Mouse (Mus musculus): ENCODE results near the gene Mcf2. TPM values are rescaled to one million over a fixed set of nuclear protein-coding genes. Genes with fewer than 3 reads are reported as not detected.

Mcf2 gene
- polyA plus RNA-seq (2012; rRNA removed) = 0.01 and 0.02 TPM in 2 replicates
- polyA plus RNA-seq (2014; fragmentation: Nextera tagmentation; extraction: Ambion mirVana) = 0.04 and 0.08 TPM in 2 replicates

DNA sequence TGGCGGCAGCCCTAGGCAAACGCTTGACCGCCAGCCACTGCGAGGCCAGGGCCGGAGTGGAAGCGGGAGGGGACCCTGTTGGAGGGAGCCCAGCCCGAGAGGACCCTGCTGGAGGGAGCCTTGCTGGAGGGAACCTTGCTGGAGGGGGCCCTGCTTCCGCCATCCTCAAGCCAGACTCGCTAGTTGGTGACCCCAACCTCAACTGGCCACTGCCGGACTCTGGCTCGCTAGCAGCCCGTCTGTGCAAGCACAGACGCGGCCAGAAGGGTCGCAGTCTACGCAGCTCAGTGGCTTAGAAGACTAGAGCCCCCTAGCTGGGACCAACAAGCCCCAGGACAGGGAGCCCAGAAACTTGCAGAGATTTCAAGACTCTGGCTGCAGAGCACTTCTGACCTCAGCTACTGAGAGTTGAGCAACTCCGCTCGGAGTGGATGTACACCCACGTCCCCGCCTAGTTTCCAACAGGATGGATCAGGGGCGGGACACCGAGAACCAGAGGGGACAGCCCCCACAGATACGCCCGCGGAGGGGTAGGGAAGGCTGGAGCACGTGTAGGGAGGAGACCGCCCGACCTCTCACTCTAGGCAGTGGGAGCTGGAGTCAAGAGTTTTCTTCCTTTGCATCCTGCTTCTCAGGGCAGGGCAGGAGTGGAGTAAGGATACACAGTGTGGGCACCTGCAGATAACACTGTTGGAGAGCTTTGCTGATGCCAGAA, at the start of gene Mcf2:
Mcf2 (minus strand) TSS at position 346 of the 715 bp plus-strand sequence.
- DNase-seq (ENCODE audit: low read depth in 3 of 3, low spot score in 3 of 3) (no peak), ATAC-seq (ENCODE audit: insufficient read depth) (no peak)
- no peaks in the 10 kb centered on the region for H3K9me3 ChIP-seq (ENCODE audit: control insufficient read depth, low read length)
- no peaks in the 10 kb centered on the region for H3K4me1 ChIP-seq (replicated peaks; ENCODE audit: control insufficient read depth in 2 of 2, insufficient read depth in 2 of 2, low read length in 1 of 2)
- WGBS (ENCODE audit: insufficient replicate concordance) = 11% methylated on average over 28 of the region's 28 CpGs
- H3K27me3 ChIP-seq (ENCODE audit: control insufficient read depth, insufficient read depth, low read length) = peaks cover 4% of the 10 kb centered on the region
- no peaks in the 10 kb centered on the region for H3K36me3 ChIP-seq (replicated peaks; ENCODE audit: control insufficient read depth, insufficient read depth, low read depth)
- no peak within 1 kb of the TSS for H3K4me3 ChIP-seq (ENCODE audit: insufficient read depth in 1 of 2, low read depth in 2 of 2, low read length in 2 of 2)
- H3K4me2 ChIP-seq (ENCODE audit: low read depth) = no peak within 1 kb of the TSS
- H3K27ac ChIP-seq = no peak within 1 kb of the TSS
- no peak for TF ChIP-seq EP300 (IDR thresholded peaks at IDR 0.05; ENCODE audit: low read depth)
- H3K9ac ChIP-seq (replicated peaks) = no peak within 1 kb of the TSS

DNA sequence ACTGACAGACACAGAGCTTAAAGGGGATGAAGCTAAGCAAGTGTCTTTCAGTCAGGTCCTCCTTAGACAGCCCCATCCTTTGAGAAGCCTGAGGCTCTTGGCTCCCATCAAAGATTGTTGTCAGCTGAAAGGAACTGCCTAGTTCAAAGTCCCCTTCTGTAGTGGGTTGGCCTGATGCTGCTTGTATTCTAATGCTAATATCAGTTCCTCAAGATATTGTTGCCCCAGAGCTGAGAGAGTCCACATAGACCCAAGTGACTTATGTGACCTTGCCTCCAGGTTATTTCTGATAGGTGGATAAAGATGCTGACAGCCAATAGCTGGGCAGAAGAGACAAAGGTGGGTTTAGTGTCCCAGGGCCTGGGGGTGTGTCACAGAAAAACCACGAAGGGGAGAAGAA, 8.8 kb upstream of the Mcf2 start:
- ATAC-seq (ENCODE audit: insufficient read depth) (no peak), DNase-seq (ENCODE audit: low read depth in 3 of 3, low spot score in 3 of 3) (no peak)
- Histone ChIP-seq H3K4me2 (ENCODE audit: low read depth) (no peak overlapping the region), H3K4me3 (ENCODE audit: insufficient read depth in 1 of 2, low read depth in 2 of 2, low read length in 2 of 2) (no peak overlapping the region), H3K27me3 (ENCODE audit: control insufficient read depth, insufficient read depth, low read length) (no peaks in the 10 kb centered on the region), H3K36me3 (replicated peaks; ENCODE audit: control insufficient read depth, insufficient read depth, low read depth) (no peaks in the 10 kb centered on the region), H3K9me3 (ENCODE audit: control insufficient read depth, low read length) (no peaks in the 10 kb centered on the region), H3K4me1 (replicated peaks; ENCODE audit: control insufficient read depth in 2 of 2, insufficient read depth in 2 of 2, low read length in 1 of 2) (no peaks in the 10 kb centered on the region), H3K27ac (no peak overlapping the region), H3K9ac (replicated peaks) (no peak overlapping the region)
- TF ChIP-seq CTCF (IDR thresholded peaks at IDR 0.05; ENCODE audit: low read depth) (no peak), EP300 (IDR thresholded peaks at IDR 0.05; ENCODE audit: low read depth) (no peak)
- WGBS (ENCODE audit: insufficient replicate concordance) = 0% methylated on average over 1 of the region's 1 CpGs

DNA sequence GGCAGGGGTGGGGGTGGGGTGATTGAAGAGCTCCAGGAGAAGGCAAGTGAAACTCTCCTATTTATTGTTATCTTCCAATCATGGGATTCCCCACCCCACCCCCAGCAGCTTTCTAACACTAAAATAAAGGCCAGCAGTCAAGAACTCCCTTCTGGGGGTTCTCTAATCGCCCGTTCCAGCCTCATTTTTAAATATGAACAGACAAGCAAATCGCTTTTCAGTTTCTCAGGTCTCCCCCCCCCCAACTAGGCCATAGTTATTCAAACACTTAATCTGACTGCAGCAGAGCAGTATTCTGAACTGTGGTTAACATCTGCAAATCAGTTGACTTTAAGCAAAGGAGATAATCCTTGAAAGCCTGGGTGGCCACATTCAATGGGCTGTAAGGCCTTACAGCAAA, 3.7 kb upstream of the Mcf2 start:
- Histone ChIP-seq H3K9ac (replicated peaks) (no peak overlapping the region), H3K4me3 (ENCODE audit: insufficient read depth in 1 of 2, low read depth in 2 of 2, low read length in 2 of 2) (no peak overlapping the region), H3K27me3 (ENCODE audit: control insufficient read depth, insufficient read depth, low read length) (peaks cover under 1% of the 10 kb centered on the region; the same call in 1 of the 2 replicates), H3K36me3 (replicated peaks; ENCODE audit: control insufficient read depth, insufficient read depth, low read depth) (no peaks in the 10 kb centered on the region), H3K27ac (no peak overlapping the region), H3K4me1 (replicated peaks; ENCODE audit: control insufficient read depth in 2 of 2, insufficient read depth in 2 of 2, low read length in 1 of 2) (no peaks in the 10 kb centered on the region), H3K9me3 (ENCODE audit: control insufficient read depth, low read length) (no peaks in the 10 kb centered on the region), H3K4me2 (ENCODE audit: low read depth) (no peak overlapping the region)
- 41% methylated on average over 3 of the region's 3 CpGs for WGBS (ENCODE audit: insufficient replicate concordance)
- ATAC-seq (ENCODE audit: insufficient read depth) (no peak), DNase-seq (ENCODE audit: low read depth in 3 of 3, low spot score in 3 of 3) (no peak)
- TF ChIP-seq CTCF (IDR thresholded peaks at IDR 0.05; ENCODE audit: low read depth) = no peak
- TF ChIP-seq EP300 (IDR thresholded peaks at IDR 0.05; ENCODE audit: low read depth) = no peak

DNA sequence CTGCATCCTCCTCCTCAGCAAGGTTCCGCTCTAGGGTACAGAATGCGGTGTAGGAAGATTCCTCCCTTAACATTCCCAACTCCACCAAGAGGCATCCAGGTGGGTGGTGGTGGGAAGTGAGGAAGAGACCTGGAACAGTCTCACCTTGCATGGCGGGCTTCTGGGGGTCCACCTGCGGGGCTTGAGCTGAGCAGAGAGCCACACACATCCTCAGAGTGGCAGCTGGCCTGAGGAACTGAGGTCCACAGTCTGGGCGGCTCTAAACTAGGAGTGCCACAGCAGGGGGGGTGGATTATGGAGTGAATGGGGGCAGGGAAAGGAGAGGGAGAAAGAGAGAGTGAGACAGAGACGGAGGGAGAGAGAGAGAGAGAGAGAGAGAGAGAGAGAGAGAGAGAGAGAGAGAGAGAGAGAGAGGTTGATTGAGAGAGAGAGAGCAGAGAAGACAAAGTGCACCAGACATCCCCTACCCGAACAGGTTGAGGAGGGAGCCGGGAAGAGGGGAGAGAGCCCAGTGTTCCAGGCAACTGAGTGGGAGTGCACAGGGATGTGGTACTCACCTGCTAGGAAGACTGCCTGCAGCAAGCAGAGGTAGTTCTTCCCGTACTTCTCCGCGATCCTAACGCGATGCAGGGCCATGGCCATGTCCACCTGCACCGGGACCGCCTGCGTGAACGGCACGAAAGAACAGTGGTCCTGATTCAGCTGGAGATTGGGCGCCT, 705 bp downstream of the Mcf2 start:
- no peak overlapping the region for H3K4me3 ChIP-seq (ENCODE audit: insufficient read depth in 1 of 2, low read depth in 2 of 2, low read length in 2 of 2)
- no peak overlapping the region for H3K9ac ChIP-seq (replicated peaks)
- ATAC-seq (ENCODE audit: insufficient read depth) (no peak), DNase-seq (ENCODE audit: low read depth in 3 of 3, low spot score in 3 of 3) (no peak)
- TF ChIP-seq CTCF (IDR thresholded peaks at IDR 0.05; ENCODE audit: low read depth) (no peak), EP300 (IDR thresholded peaks at IDR 0.05; ENCODE audit: low read depth) (no peak)
- H3K9me3 ChIP-seq (ENCODE audit: control insufficient read depth, low read length) = no peaks in the 10 kb centered on the region
- H3K4me1 ChIP-seq (replicated peaks; ENCODE audit: control insufficient read depth in 2 of 2, insufficient read depth in 2 of 2, low read length in 1 of 2) = no peaks in the 10 kb centered on the region
- 10% methylated on average over 19 of the region's 19 CpGs for WGBS (ENCODE audit: insufficient replicate concordance)
- H3K4me2 ChIP-seq (ENCODE audit: low read depth) = no peak overlapping the region
- H3K27ac ChIP-seq = no peak overlapping the region
- H3K27me3 ChIP-seq (ENCODE audit: control insufficient read depth, insufficient read depth, low read length) = peaks cover 4% of the 10 kb centered on the region
- H3K36me3 ChIP-seq (replicated peaks; ENCODE audit: control insufficient read depth, insufficient read depth, low read depth) = no peaks in the 10 kb centered on the region

DNA sequence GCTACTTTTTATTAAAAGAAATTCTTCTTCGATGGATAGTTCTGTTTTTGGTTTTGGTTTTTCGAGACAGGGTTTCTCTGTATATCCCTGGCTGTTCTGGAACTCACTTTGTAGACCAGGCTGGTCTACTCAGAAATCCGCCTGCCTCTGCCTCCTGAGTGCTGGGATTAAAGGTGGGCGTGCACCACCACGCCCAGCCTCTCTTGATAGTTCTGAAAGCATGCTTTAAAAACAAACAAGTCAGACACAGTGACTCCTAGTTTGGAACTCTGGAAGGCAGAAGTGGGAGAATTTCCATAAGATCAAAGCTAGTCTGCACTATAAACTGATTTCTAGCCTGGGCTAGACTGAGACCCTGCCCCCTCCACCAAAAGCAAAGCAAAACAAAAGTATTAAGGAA, 8.8 kb downstream of the Mcf2 start:
- Histone ChIP-seq H3K9me3 (ENCODE audit: control insufficient read depth, low read length) (no peaks in the 10 kb centered on the region), H3K36me3 (replicated peaks; ENCODE audit: control insufficient read depth, insufficient read depth, low read depth) (no peaks in the 10 kb centered on the region), H3K27ac (no peak overlapping the region), H3K4me3 (ENCODE audit: insufficient read depth in 1 of 2, low read depth in 2 of 2, low read length in 2 of 2) (no peak overlapping the region), H3K4me1 (replicated peaks; ENCODE audit: control insufficient read depth in 2 of 2, insufficient read depth in 2 of 2, low read length in 1 of 2) (no peaks in the 10 kb centered on the region), H3K9ac (replicated peaks) (no peak overlapping the region), H3K4me2 (ENCODE audit: low read depth) (no peak overlapping the region), H3K27me3 (ENCODE audit: control insufficient read depth, insufficient read depth, low read length) (no peaks in the 10 kb centered on the region)
- no peak for DNase-seq (ENCODE audit: low read depth in 3 of 3, low spot score in 3 of 3)
- TF ChIP-seq CTCF (IDR thresholded peaks at IDR 0.05; ENCODE audit: low read depth) = no peak
- TF ChIP-seq EP300 (IDR thresholded peaks at IDR 0.05; ENCODE audit: low read depth) = no peak
- WGBS (ENCODE audit: insufficient replicate concordance) = 54% methylated on average over 5 of the region's 5 CpGs
- ATAC-seq (ENCODE audit: insufficient read depth) = no peak

All from liver, embryonic 14.5 days (tissue).